Comparison of ENCODE assay signal across 22 mouse cellular contexts in genomic region chr1:173345112-173345511, GRCm38 (mm10). TPM values are rescaled to one million over a fixed set of nuclear protein-coding genes. Genes with fewer than 3 reads are reported as not detected.
A peak's percentile ranks its signal among the peaks of the same experiment; 100 is the strongest.
DNase-seq lines count a peak whose midpoint lies in the region; ATAC-seq and TF ChIP-seq lines count a peak whose summit lies in the region.
"Had no signal": no experiment of that assay in that cellular context is flagged by ENCODE, and none has a peak within 500 bp of the region (broad histone marks: within the 10 kb centered on the region; RNA-seq: fewer than 3 reads in every experiment).

No protein-coding gene starts in this region.

- no peaks in the 10 kb centered on the region for H3K9me3 ChIP-seq in liver, embryonic 12.5 days (replicated peaks)
- no peaks in the 10 kb centered on the region for H3K9me3 ChIP-seq in liver, embryonic 11.5 days (ENCODE audit: control insufficient read depth, low read length)
- H3K9me3 ChIP-seq in MEL (replicated peaks; ENCODE audit: insufficient read depth, low read length) = no peaks in the 10 kb centered on the region

- H3K4me3 ChIP-seq in liver, embryonic 12.5 days = no peak overlapping the region
- H3K4me3 ChIP-seq in liver, embryonic 11.5 days (ENCODE audit: low read depth, low read length) = no peak overlapping the region
- no peak overlapping the region for H3K4me3 ChIP-seq in MEL (ENCODE audit: control insufficient read depth in 1 of 2, insufficient read depth in 1 of 2, low read depth in 2 of 2, low read length in 2 of 2)

- H3K36me3 ChIP-seq in liver, embryonic 12.5 days = no peaks in the 10 kb centered on the region
- no peaks in the 10 kb centered on the region for H3K36me3 ChIP-seq in liver, embryonic 11.5 days (ENCODE audit: control insufficient read depth, insufficient read depth, low read length)
- H3K36me3 ChIP-seq in MEL (ENCODE audit: control insufficient read depth in 1 of 2, insufficient read depth in 2 of 2, low read length in 2 of 2) = peaks cover 0 to 35% of the 10 kb centered on the region in 2 experiments; a peak in 2 of 4 replicates
- H3K36me3 ChIP-seq: G1E had no signal

- TF ChIP-seq CTCF in MEL (IDR thresholded peaks at IDR 0.05 in 2 of 3, conservative IDR thresholded peaks at IDR 0.05 in 1 of 3; ENCODE audit: control insufficient read depth in 1 of 3, insufficient read depth in 1 of 3, low read depth in 2 of 3, low read length in 3 of 3, poor library complexity in 1 of 3, severe bottlenecking in 1 of 3) = no peak

- H3K27me3 ChIP-seq in liver, embryonic 12.5 days (replicated peaks) = peaks cover 7% of the 10 kb centered on the region; the same call in 1 of the 2 replicates
- H3K27me3 ChIP-seq in liver, embryonic 11.5 days (replicated peaks; ENCODE audit: control insufficient read depth, insufficient read depth, low read length) = no peaks in the 10 kb centered on the region
- no peaks in the 10 kb centered on the region for H3K27me3 ChIP-seq in MEL (ENCODE audit: control insufficient read depth in 1 of 2, insufficient read depth in 2 of 2, low read length in 2 of 2)
- H3K27me3 ChIP-seq: CH12.LX, Patski had no signal

- TF ChIP-seq EP300 in MEL (IDR thresholded peaks at IDR 0.05; ENCODE audit: low read depth in 1 of 2, low read length in 2 of 2) = peak; percentile 49 to 79; a peak in 3 of 4 replicates

- TF ChIP-seq POLR2A in MEL (IDR thresholded peaks at IDR 0.05; ENCODE audit: control insufficient read depth in 1 of 2, insufficient read depth in 1 of 2, low read depth in 1 of 2, low read length in 2 of 2, poor library complexity in 1 of 2) = no peak

- peaks cover 49% of the 10 kb centered on the region for H3K4me1 ChIP-seq in liver, embryonic 12.5 days
- no peaks in the 10 kb centered on the region for H3K4me1 ChIP-seq in liver, embryonic 11.5 days (replicated peaks; ENCODE audit: control insufficient read depth, insufficient read depth, low read length)
- H3K4me1 ChIP-seq in MEL (ENCODE audit: control insufficient read depth in 1 of 2, insufficient read depth in 2 of 2, low read length in 2 of 2) = peaks cover 35 to 48% of the 10 kb centered on the region in 2 experiments

- no peak for DNase-seq in liver, embryonic 11.5 days (ENCODE audit: low spot score)
- DNase-seq in MEL (ENCODE audit: low read depth, low spot score) = peak; percentile 33
- no peak for DNase-seq in urinary bladder, postnatal 14 days (ENCODE audit: low spot score)
- DNase-seq: adrenal gland, adult 2 months; adrenal gland, adult 8-10 months; adrenal gland, postnatal 10 days; adrenal gland, postnatal 14 days; adrenal gland, postnatal 25 days; adrenal gland, postnatal 36 days; B cell, adult 2 months; cerebellum, adult 11 months; cerebellum, adult 11-12 months; cerebellum, adult 18-20 months; cerebellum, adult 2 months had no signal

- H3K4me2 ChIP-seq in liver, embryonic 12.5 days = 0 out of 2 replicates have a peak overlapping the region, but pooled peaks have one; percentile 6
- H3K4me2 ChIP-seq in liver, embryonic 11.5 days = no peak overlapping the region

- no peaks in the 10 kb centered on the region; the same call in 1 of the 2 replicates for H3K79me2 ChIP-seq in MEL (ENCODE audit: control insufficient read depth, insufficient read depth, low read length, poor library complexity)

- ATAC-seq in liver, embryonic 12.5 days = no peak
- ATAC-seq in liver, embryonic 11.5 days (replicated peaks; ENCODE audit: low FRiP score) = no peak
- ATAC-seq: activated CD4-positive, CD25-positive, alpha-beta regulatory T cell, adult 4 months; CD4-positive, CD25-positive, alpha-beta regulatory T cell, adult 4 months; Patski had no signal

- peak overlapping the region; percentile 47; the same call in 1 of the 2 replicates for H3K9ac ChIP-seq in liver, embryonic 12.5 days
- H3K9ac ChIP-seq in liver, embryonic 11.5 days (ENCODE audit: low read depth, low read length) = no peak overlapping the region
- no peak overlapping the region for H3K9ac ChIP-seq in MEL (ENCODE audit: control insufficient read depth, low read depth, low read length, poor library complexity, severe bottlenecking)

- no peak for TF ChIP-seq RAD21 in MEL (IDR thresholded peaks at IDR 0.05; ENCODE audit: low read depth, low read length)

- no peak overlapping the region for H3K27ac ChIP-seq in liver, embryonic 12.5 days
- H3K27ac ChIP-seq in liver, embryonic 11.5 days (ENCODE audit: low read depth, low read length) = no peak overlapping the region
- H3K27ac ChIP-seq in MEL (ENCODE audit: control insufficient read depth, low read depth, low read length) = no peak overlapping the region

- WGBS in liver, embryonic 12.5 days (ENCODE audit: insufficient replicate concordance) = 59% methylated on average over 4 of the region's 4 CpGs
- 76% methylated on average over 4 of the region's 4 CpGs for WGBS in liver, embryonic 11.5 days

TF ChIP-seq in MEL, 35 proteins besides CTCF, POLR2A, EP300 and RAD21:
- peak; percentile 69 for TF ChIP-seq ETS1 (IDR thresholded peaks at IDR 0.05; ENCODE audit: low read depth, low read length)
- no peak for TF ChIP-seq E2F4 (IDR thresholded peaks at IDR 0.05; ENCODE audit: borderline replicate concordance, low read depth, low read length)
- peak; percentile 55 for TF ChIP-seq RCOR1 (IDR thresholded peaks at IDR 0.05; ENCODE audit: low read depth, low read length)
- 0 out of 2 replicates have a peak, but pooled peaks have one; percentile 14 for TF ChIP-seq ELF1 (IDR thresholded peaks at IDR 0.05; ENCODE audit: low read depth, low read length)
- 0 out of 2 replicates have a peak, but pooled peaks have one; percentile 20 for TF ChIP-seq GATA1 (IDR thresholded peaks at IDR 0.05; ENCODE audit: low read depth, low read length)

RNA-seq across cellular contexts. Expression of gene Aim2, which starts 5.6 kb away (rescaled TPM):
- 2.8 and 4.0 TPM in 2 replicates for polyA plus RNA-seq in liver, embryonic 12.5 days (2016; fragmentation: Nextera tagmentation; extraction: Ambion mirVana)
- polyA plus RNA-seq in liver, embryonic 11.5 days (2014; fragmentation: Nextera tagmentation; extraction: Ambion mirVana) = 1.1 and 3.2 TPM in 2 replicates
- total RNA-seq in MEL (2012; rRNA removed) = 2.3 TPM in 2 replicates
- polyA plus RNA-seq in MEL (2012; ENCODE audit: insufficient read depth in 1 of 2, insufficient read length in 2 of 2, low read depth in 1 of 2, low replicate concordance in 2 of 2, missing spikeins in 1 of 2) = 1 to 10 TPM in 1 of 2 experiments, not detected in 1; 9.1 TPM
- polyA plus RNA-seq: G1E had no signal

RNA-seq across cellular contexts. Expression of gene Ackr1, which starts 11.6 kb away (rescaled TPM):
- polyA plus RNA-seq in liver, embryonic 12.5 days (2016; fragmentation: Nextera tagmentation; extraction: Ambion mirVana) = 54.2 and 56.5 TPM in 2 replicates
- 15.0 and 16.5 TPM in 2 replicates for polyA plus RNA-seq in liver, embryonic 11.5 days (2014; fragmentation: Nextera tagmentation; extraction: Ambion mirVana)
- 0.19 and 0.20 TPM in 2 replicates for total RNA-seq in MEL (2012; rRNA removed)
- under 1 TPM in 1 of 2 experiments, not detected in 1; 0.42 TPM for polyA plus RNA-seq in MEL (2012; ENCODE audit: insufficient read depth in 1 of 2, insufficient read length in 2 of 2, low read depth in 1 of 2, low replicate concordance in 2 of 2, missing spikeins in 1 of 2)
- total RNA-seq: CH12.LX, ES-E14, G1E had no signal
- polyA plus RNA-seq: activated CD4-positive, CD25-positive, alpha-beta regulatory T cell, adult 4 months; C2C12; CD4-positive, CD25-positive, alpha-beta regulatory T cell, adult 4 months; G1E; Patski had no signal

RNA-seq across cellular contexts. Expression of gene Cadm3, which starts 22.4 kb away (rescaled TPM):
- 1.1 and 1.3 TPM in 2 replicates for polyA plus RNA-seq in liver, embryonic 12.5 days (2016; fragmentation: Nextera tagmentation; extraction: Ambion mirVana)
- polyA plus RNA-seq in liver, embryonic 11.5 days (2014; fragmentation: Nextera tagmentation; extraction: Ambion mirVana) = 1.1 and 1.5 TPM in 2 replicates
- 0.19 and 0.20 TPM in 2 replicates for total RNA-seq in MEL (2012; rRNA removed)
- under 1 TPM in 1 of 2 experiments, not detected in 1; 0.03 TPM for polyA plus RNA-seq in MEL (2012; ENCODE audit: insufficient read depth in 1 of 2, insufficient read length in 2 of 2, low read depth in 1 of 2, low replicate concordance in 2 of 2, missing spikeins in 1 of 2)
- total RNA-seq: CH12.LX had no signal
- polyA plus RNA-seq: activated CD4-positive, CD25-positive, alpha-beta regulatory T cell, adult 4 months; CD4-positive, CD25-positive, alpha-beta regulatory T cell, adult 4 months; G1E; Patski had no signal

Comparison
In these comparisons a context has a peak if more than half of its experiments do, and no peak if none do; other contexts are left out.
1. RNA of gene Ackr1, which starts 11.6 kb away (polyA plus RNA-seq): 54.2 to 56.5 TPM in liver, embryonic 12.5 days and 15.0 to 16.5 TPM in liver, embryonic 11.5 days; 0.42 TPM in MEL; every median in the first group is over 10 times any median in the second.